Mouse (Mus musculus) left cerebral cortex, adult 9 months (tissue): Measurements from ENCODE around the gene Gm17359.

Experiments used
- DNase-seq, 2 experiments: peaks; one replicate each; pipeline ENCODE4 v3.0.0; 2022; ENCODE audit warnings: low spot score in 2 of 2

The Gm17359 gene

DNA sequence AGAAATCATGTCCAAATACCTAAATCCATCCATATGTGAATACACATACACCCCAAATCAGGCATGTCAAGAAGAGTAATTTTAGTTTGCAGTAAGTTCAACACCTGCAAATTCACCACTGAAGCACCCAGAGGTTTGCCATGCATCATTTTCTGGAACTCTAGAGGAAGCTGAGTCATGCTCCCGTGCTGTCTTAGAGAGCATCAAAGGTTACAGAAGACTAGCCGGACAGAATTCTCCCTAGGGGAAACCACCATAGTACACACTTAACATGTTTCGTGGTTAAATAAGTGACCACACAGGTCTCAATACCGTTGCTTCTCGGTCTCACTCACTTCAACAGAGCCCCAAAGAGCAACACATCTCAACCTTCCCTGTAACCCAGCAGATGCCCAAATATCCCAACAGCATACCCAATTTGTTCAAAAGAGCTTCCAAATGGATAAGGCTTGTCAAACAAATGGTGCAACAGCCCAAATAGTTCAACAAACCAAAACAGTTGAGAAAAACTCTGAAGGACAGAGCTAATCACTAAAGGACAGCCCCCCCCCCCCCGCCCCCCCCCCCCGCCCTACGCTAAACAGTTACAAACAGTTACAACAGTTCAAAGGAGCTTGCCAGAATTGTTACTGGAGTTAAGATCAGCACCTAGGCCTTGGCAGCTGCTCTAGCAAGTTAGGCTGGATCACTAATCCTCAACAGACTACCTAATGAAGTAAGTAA lies at the start of gene Gm17359:
TSS of gene Gm17359 (plus strand) at position 618 of the 723 bp plus-strand sequence.
- no peak for DNase-seq

DNA sequence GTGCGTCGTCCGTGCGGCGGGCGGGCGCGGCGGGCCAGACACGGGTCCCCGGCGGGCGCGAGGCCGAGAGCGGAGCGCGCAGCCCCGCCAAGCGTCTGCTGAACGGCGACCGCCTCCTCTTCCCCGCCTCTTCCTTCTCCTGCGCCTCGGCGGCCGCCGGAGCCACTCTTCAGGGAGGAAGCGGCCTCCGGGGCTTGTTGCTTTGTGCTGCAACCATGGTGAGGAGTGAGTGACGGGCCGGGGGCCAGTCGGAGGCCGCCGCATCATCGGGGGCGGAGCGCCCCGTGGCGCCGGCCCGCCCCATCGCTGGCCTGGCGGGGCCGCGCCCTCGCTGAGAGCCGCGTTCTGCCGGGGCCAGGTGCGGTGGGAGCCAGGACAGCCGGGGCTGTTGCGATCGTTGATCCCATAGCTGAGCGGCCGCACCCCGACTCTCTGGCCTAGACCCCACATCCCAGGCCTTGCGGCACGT lies 49.3 kb upstream of the Gm17359 start:
- peak; percentile 89 to 95 for DNase-seq

DNA sequence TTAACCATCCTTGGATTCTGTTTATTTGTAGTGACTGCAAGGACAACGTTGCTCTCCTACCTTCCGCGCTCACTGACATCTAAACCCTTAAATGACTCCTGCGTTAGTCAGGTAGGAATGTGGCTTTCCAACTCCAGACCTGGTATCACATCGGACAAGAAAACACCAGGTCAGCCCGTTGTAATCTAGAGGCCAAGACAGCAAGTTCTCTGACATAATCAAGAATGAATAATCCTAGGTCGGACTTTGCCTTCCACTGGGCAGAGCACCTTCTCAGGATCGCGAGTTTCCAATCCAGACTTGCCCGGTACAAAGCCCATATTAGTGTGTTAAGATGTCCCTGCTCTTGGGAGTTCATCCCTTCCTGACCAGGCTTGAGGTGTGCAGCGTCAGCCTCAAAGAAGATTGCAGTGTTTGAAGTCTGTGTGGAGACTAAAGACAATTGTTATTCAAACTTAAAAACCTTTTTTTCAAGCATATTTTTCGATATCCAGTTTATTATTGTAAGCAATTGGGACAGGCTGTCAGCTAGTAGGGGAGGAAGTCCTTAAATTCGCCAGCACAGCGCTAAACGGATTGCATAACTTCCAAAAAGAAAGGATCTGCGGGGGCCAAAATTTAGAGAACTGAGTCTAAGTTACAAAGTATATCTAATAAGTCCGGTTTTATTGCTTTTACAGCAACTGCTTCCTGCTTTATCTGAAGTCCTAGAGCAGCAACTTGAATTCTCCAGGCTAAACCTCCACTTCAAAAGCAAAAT lies 48.6 kb upstream of the Gm17359 start:
- DNase-seq, result peak in 1 of 2 experiments; percentile 30

DNA sequence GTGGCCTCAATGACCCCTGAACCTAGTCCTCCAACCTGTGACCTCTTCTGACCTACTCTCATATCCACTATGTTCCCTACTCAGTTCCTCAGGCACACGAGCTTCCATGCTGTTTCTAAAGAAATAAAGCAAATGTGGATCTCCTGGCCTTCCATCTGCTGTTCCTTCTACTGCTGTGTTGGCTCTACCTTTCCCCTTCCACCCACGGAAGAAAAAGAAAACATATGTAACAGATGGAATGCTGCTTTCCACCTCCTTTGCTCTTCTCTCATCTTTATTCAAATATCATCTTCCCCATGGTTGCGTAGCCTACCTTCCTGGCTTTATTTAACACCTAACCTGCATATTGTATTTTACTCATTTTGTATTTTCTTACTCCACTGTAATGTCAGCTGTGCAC lies 47.4 kb upstream of the Gm17359 start:
- DNase-seq, result peak in 1 of 2 experiments; percentile 62

DNA sequence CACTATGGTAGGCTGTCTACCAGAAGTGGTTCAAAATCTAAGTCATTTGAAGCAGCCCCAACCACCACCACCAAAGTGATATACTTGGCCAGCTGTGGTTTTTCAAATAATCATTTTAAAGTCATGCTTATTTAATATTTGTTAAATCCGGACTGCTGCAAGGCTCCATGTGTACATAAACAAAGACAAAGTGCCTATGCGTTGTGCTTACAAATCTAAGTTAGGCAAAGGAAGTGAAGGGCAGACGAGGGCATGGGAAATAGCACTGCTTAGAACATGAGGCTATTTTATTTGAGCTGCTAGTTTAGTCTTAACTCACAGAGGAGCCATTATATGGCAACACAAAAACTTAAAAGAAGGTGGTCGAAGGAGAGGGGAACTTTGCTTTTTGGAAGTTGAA lies 43.4 kb upstream of the Gm17359 start:
- no peak for DNase-seq

DNA sequence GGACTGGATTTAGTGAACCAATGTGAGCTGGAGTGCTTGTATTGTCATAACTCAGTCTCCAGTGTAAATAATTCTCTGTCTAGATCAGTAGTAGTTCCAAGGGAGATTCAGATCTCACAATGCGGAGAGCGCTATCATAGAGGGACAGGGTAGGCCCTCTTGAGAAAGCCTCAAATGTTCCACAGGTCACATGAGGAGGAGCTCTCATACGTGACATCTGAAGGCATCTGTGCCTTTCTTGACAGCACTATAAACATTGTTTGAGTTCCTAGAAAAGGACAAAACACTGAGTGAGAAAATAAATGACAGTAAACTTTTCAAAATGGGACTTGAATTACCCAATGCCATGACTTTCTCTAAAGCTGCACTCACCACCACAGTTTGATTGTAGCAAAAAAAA lies 41.8 kb upstream of the Gm17359 start:
- no peak for DNase-seq

DNA sequence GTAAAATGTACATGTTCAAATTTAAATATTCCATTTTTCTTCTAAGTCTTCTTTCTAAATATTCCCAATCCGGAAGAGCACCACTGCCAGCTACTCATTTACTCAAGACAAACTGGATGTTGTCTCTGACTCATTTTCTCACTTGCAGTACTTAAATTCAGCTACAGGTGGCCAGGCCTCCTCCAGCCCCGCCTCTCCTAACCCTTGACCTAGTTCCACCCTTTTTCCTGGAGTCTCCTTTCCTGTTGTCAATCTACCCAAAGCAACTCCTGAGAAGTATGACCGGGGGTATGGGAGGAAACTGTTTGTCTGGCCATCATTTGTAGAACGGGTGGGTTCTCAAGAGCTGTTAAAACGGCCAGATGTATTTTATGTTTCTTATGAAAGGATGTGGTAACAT lies 40.4 kb upstream of the Gm17359 start:
- no peak for DNase-seq

DNA sequence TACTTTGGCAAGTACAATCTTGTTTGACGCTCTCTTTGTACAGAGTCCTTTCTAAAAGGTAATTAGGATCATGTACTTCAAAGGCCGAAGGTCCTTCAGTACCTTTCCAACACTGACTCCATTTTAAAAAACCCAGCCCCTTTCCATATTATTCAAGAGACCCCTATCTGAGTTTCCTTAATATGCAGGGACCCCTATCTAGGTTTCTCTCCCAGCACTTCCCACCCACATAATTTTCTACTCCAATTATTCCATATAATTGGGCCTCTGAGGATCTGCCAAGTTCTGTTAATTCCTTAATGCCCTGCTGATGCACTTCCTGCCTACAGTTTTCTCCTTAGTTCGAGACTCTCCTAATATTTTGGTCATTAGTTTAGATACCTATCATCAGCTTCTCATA lies 39.9 kb upstream of the Gm17359 start:
- DNase-seq, result no peak

DNA sequence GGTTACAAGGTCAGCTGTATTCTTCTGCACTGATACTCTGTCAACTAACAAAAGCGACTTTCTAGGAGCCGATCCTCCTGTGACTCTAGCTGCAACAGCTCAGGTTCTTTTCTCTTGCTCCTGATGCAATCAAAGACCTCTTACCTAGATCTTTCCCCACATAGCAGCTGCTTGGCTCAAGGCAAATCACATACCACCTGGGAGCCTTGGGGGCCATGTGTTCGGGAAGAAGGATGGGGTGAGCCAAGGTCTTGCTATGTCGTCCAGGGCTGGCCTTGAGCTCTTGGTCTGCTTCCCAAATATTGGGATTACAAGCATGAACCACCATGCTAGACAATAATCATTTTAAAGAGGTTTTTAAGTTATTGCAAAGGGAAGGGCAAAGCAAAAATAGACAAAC lies 39.2 kb upstream of the Gm17359 start:
- no peak for DNase-seq

DNA sequence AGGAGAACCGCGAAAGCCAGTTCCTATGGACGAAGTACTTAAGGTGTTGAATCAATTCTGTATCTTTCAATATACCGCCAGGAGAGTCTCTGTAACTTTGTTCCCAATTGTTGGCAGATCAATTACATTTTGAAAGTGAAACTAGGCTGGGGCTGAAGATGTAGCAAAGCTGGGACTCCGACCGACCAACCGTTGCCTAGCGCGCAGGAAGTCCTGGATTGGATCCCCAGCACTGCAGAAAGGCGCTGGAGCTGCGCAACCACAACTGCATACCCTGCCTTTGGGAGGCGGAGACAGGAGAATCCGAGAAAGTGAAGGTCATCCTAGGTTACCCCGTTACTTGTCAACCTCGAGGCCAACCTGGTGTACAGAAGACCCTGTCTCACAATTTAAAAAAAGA lies 37.1 kb upstream of the Gm17359 start:
- DNase-seq, result no peak

DNA sequence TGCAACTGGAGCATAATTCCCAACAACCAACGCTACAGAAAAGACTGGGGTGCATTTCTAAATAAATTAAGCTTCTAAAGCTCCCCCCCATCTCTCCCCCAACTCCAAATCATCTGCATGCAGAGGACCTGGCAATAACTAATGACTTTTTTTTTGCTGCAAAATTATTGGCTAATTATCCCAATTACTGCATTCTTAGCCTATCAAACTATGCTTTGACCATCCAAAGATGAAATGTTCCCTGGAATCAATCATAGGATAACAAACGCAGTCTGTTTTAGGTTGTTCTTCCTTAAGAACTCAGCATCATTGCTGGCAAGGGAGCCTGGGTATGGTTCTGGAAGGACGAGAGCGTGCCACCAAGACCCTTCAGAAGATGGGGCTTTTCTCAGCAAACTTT lies 27.9 kb upstream of the Gm17359 start:
- no peak for DNase-seq

DNA sequence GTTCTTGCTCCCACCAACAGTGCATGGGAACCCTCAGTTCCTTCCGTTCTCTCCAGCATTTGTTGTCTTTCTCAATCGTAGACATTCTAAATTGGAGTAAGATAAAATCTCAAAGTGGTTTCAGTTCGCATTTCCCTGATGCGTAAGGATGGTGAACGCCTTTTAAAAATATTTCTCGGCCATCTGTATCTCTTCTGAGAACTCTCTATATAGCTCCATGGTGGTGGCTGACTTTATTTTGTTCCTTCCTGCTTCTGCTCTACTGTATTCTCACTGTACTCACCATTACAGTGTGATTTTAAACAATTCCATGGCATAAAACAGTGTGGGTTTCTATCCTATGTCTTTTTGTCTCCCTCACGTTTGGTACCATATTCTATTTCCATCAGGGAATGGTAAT lies 26.3 kb upstream of the Gm17359 start:
- DNase-seq, result no peak

DNA sequence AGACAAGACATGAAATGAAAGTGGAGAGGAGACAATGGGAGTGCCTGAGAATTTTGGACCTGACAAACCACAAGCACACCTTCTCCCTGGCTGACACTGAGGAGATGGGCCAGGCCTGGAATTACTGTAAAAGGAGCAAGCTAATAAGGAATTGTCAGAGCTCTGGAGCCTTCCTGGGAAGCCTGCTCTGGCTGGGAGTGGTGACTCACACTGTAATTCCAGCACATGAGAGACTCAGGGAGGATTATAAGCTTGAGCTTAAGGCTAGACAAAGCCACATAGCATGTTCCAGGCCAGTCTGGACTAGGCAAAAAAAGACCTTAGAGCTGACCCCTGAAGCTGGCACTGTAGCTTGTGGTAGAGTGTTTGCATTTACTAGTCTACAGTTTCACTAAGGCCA lies 24.6 kb upstream of the Gm17359 start:
- no peak for DNase-seq

DNA sequence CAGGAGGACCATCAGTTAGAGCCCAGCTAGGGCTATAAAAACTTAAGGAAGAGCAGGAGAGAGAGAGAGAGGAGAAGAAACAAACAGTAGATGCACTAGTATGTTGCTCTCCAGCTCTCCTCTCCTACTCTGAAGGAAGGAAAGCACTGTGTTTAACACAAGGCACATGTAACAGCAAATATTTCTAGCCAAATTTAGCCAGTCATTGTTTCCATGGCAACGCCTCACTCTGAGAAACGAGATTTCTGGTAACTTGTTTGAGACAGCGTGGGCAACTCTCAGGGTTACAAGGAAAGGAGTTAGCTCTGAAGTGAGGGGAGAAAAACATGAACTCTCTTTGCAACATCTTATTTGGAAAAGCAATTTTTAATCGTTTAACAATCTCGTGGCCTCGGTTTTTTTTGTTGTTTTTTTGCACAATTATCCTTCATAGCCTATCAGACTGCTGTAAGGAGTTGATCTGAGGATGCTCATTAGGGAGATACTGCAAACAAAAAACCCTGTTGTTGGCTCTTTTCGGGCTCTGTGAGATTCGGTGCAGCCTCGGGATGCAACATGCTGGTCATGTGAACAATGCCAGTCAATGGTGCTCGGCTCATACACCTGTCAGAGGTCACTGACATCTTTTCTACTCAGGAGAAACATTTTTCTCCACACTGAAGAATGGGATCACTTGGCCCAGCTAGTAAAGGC lies 22.3 kb upstream of the Gm17359 start:
- peak; percentile 82 to 90 for DNase-seq

DNA sequence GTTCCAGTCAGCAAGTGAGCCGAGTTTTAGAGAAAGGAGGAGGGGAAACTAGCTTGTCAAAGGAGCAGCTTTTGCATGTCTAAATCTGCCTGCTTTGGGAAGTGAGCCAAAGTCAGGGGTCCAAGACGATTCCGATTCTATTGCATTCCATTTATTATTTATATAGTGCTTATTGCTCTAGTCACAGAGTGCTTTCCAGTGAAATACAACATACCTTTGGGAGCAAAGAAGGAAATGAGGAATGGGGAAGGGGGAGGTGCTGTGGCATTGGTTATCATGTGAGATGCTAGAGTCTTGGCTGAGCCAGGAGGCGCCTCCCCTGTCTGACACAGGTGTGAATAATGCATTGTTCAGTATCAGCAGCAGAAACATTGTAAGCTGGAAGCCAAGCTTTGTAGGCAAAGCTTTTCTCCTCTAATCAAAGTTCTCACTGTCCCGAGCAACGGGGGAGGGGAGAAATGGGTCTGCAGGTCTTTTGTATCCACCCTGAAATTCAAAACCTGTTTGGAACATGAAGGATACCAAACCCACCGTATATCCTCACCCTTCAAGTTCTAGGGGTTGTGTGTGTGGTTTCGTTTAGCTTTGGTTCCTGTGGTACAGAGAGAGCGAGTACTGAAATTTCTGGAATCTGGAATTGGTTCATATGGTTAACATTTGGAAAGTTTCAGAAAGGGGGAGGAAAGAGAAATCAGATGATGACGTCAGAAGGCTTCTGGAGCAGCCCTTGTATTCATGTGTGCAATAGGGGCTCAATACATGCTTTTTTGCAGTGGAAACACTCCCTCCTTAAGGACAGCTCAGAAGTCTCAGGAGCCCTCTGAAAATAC lies 11.5 kb upstream of the Gm17359 start:
- no peak for DNase-seq

DNA sequence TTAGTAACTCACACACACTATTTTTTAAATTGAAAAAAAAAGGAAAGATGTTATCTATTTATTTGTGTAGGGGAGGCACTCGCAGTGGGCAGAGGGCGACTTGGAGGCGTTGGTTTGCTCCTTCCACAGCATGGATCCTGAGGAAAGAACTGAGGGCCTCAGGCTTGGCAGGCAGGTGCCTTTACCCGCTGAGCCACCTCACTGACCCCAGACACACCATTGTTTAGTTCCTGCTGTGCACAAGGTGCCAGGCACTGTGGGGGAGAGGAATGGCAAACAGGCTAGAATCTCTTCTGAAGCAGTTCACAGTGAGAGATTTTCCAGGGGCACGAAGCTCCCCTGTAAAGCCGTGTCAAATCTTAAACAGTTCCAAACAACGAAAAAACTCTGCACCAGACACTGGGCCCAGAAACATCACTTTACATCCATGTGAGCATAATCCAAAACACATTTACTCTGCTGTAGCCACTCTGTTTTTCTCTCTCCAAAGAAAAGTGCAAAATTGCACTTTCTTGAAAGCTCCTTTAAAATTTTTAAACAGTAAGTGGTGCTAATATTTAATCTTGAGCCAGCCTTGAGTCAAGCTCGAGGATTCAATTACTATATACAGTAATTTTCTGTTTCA lies 6.7 kb upstream of the Gm17359 start:
- no peak for DNase-seq

DNA sequence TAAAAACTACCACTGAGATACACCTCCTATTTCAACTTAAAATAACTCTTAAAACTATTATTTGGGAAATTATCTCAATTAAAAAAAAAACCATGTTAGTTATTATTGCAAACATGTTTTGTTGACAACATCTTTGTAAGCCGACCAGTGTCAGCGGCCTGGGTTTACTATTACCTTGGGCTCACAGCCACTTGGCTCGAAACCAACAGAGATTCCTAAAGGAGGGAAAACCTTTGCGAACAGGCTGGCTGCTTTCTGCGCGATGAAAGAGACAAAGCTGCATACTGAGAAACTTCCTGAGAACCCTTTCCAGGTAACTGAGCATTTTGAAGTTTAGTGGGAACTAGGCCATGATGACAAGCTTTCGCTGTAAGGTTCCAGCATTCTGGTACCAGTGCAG lies 3.4 kb upstream of the Gm17359 start:
- DNase-seq, result no peak

DNA sequence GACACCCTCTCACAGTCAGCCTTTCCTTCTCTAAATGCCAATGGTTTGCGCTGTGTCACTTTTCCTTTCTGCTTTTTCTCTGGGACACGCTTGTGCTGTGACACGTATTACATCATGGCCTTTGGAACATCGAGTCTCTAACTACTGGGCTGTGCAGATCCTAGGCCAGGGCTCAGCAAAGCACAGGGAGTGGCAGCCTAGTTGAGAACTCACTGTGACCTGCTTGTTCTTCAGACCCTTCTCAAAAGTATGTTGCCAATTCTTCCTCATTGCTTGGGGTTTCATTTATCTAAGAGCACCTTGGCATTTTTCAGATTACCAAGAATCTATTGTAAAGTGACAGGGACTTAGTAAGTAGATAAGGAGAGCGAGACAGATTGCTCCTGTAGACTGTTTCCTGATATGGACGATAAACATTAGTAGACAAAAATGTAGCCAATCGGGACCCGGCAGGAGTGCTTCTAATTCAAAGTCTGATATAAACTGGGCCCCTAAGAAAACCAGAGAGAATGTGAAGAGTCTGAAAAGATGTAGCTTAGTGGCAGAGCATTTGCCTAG lies 2.7 kb upstream of the Gm17359 start:
- no peak for DNase-seq

DNA sequence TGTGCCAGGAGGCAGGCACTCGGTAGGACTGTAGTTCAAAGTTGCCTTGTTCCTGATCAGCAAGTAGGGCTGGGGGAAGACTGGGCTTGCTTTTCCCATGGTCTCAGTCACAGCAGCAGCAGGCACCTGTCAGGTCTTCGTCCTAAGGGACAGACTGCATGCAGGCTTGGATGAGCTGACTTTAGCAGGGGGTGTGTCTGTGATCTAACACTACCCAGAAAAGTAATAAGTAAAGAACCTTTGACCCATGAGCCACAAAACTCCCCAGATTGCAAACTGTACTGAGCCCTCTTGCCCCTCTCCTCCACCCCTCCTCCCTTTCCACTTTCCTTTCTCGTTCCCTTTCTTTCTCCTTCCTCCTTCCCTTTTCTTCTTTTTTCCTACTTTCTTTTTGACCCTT lies 4.3 kb downstream of the Gm17359 start:
- no peak for DNase-seq

DNA sequence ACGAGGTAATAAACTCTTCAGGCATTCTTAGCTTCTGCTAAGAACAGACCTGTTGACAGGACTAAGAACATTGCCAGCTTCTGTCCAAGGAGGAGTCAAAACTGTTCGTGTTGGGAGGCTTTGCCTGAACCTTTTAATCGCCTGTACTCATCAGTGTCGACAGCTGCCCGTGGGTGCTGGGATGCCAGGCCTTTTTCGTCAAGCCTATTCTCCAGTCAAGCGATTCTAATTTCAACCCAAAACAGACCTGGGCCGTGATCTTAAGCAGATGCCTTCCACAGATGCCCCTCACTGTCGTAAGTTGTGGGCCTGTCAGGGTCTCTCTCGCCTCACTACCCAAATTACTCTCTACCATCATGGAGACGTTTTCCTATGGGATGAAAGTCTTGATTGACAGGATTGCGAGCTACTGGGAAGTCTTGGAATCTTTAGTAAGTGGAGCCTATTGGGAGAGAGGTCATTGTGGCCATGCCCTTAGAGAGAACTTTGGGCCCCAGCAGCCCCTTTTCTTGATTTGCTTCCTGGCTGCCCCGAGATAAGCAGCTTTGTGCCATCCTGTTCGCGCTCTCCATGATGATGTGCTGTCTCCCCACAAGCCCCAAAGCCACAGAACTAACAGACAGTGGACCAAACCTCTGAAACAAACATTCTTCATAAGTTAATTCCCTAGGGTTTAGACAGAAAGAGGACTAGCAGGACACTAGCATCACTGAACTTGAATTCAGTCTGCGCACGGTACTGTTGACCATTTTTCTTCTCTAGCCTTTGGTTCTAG lies 6.7 kb downstream of the Gm17359 start:
- DNase-seq, result no peak
